Mouse (Mus musculus) lung, adult 2 months (tissue): ENCODE results near the gene Izumo2. TPM values are rescaled to one million over a fixed set of nuclear protein-coding genes. Genes with fewer than 3 reads are reported as not detected.
A peak's percentile ranks its signal among the peaks of the same experiment; 100 is the strongest.
"Not testable (repeated sequence)": the region's sequence is repeated elsewhere in the genome, so short reads cannot be mapped to it uniquely, and the experiment has no call there.

Experiments used
- DNase-seq: peaks from one replicate; pipeline ENCODE4 v3.0.0; 2022
- H3K4me1 ChIP-seq: fragments of 200-500 bp; 2 replicates; pipeline ENCODE4 v1.6.1; 2011; ENCODE audit warnings: low read length; ENCODE audit not compliant: control insufficient read depth, insufficient read depth
- H3K4me3 ChIP-seq: fragments of 200-500 bp; replicated peaks from 2 replicates; pipeline ENCODE3; 2011; ENCODE audit warnings: low read depth, mild to moderate bottlenecking, control low read depth, low read length; ENCODE audit errors: extremely low read depth
- CTCF ChIP-seq: fragments of 200-500 bp; IDR thresholded peaks from 2 replicates; pipeline ENCODE4 v1.5.1; 2011; ENCODE audit warnings: mild to moderate bottlenecking, low read length, control low read depth; ENCODE audit not compliant: insufficient read depth
- POLR2A ChIP-seq: fragments of 200-500 bp; IDR thresholded peaks from 2 replicates; pipeline ENCODE4 v1.6.1; 2011; ENCODE audit warnings: low read depth, mild to moderate bottlenecking, control low read depth, low read length, borderline replicate concordance; ENCODE audit errors: extremely low read depth
- WGBS: fragments of 180-500 bp; shearing (Covaris S2); methylation state at CpG from one replicate; pipeline ENCODE4 v1.1.7; 2018; 5-methylcytosine and 5-hydroxymethylcytosine counted together
- polyA plus RNA-seq: library from polyadenylated mRNA; depleted of rRNA; stranded (reverse); fragments of >200 nt; gene quantifications from 2 replicates; pipeline ENCODE4 v1.2.3, GENCODE M21; 2012; rRNA removed

Gene Izumo2
- polyA plus RNA-seq, 1 experiment = not detected

- H3K4me3 ChIP-seq = no peak overlapping the region
- no peak for DNase-seq
- TF ChIP-seq CTCF (no peak), POLR2A (no peak)
- peaks cover 5% of the 10 kb centered on the region; the same call in 1 of the 2 replicates for H3K4me1 ChIP-seq
- 72% methylated on average over 4 of the region's 4 CpGs for WGBS
Measured at GRCm38 (mm10) chr7:44747115-44747514, 38.6 kb downstream of the Izumo2 start.

- under 1% methylated on average over 44 of the region's 44 CpGs for WGBS
- TF ChIP-seq POLR2A (peak; percentile 75), CTCF (no peak)
- peak; percentile 92 for DNase-seq
- peaks cover 5% of the 10 kb centered on the region; the same call in 1 of the 2 replicates for H3K4me1 ChIP-seq
- peak within 1 kb of the TSS; percentile 71 for H3K4me3 ChIP-seq
Measured at GRCm38 (mm10) chr7:44748101-44749044, 39.8 kb downstream of the Izumo2 start, which contains the start of gene Vrk3. Vrk3 (plus strand) TSS chr7:44748413.

- WGBS = 86% methylated on average over 1 of the region's 1 CpGs
- not testable (repeated sequence) for H3K4me1 ChIP-seq, H3K4me3 ChIP-seq, DNase-seq
Measured at GRCm38 (mm10) chr7:44750950-44751349, 42.4 kb downstream of the Izumo2 start, which contains the start of gene Zfp473. Zfp473 (minus strand) TSS chr7:44751050.

- TF ChIP-seq CTCF (no peak), POLR2A (no peak)
- Histone ChIP-seq H3K4me3 (no peak overlapping the region), H3K4me1 (no peaks in the 10 kb centered on the region)
- no peak for DNase-seq
- WGBS = 81% methylated on average over 2 of the region's 2 CpGs
Measured at GRCm38 (mm10) chr7:44757164-44757563, 48.6 kb downstream of the Izumo2 start.

GRCm38 (mm10) chr7:44760366-44760765 is 51.8 kb downstream of the Izumo2 start:
- no peak for DNase-seq
- Histone ChIP-seq H3K4me1 (no peaks in the 10 kb centered on the region), H3K4me3 (no peak overlapping the region)
- TF ChIP-seq CTCF = no peak
- TF ChIP-seq POLR2A = no peak

- H3K4me3 ChIP-seq = no peak overlapping the region
- no peak for DNase-seq
- 81% methylated on average over 5 of the region's 5 CpGs for WGBS
- H3K4me1 ChIP-seq = no peaks in the 10 kb centered on the region
- TF ChIP-seq CTCF = no peak
- no peak for TF ChIP-seq POLR2A
Measured at GRCm38 (mm10) chr7:44768129-44768528, 59.6 kb downstream of the Izumo2 start.

Other genes with a start within 250 kb of the Izumo2 start
- gene Aspdh, start 243.4 kb upstream of the Izumo2 start, polyA plus RNA-seq = 0.24 and 0.50 TPM in 2 replicates
- gene Josd2, start 240.8 kb upstream of the Izumo2 start, polyA plus RNA-seq = 164 and 175 TPM in 2 replicates
- 250 and 268 TPM in 2 replicates for gene Emc10, start 212.2 kb upstream of the Izumo2 start, polyA plus RNA-seq
- 9.5 and 10.3 TPM in 2 replicates for gene Fam71e1, start 212.2 kb upstream of the Izumo2 start, polyA plus RNA-seq
- gene Mybpc2, start 184.1 kb upstream of the Izumo2 start, polyA plus RNA-seq = 1.0 and 10.5 TPM in 2 replicates
- gene Spib, start 176.7 kb upstream of the Izumo2 start, polyA plus RNA-seq = 11.2 and 11.7 TPM in 2 replicates
- 34.3 and 38.3 TPM in 2 replicates for gene Pold1, start 159.9 kb upstream of the Izumo2 start, polyA plus RNA-seq
- gene Nr1h2, start 154.8 kb upstream of the Izumo2 start, polyA plus RNA-seq = 194 and 216 TPM in 2 replicates
- 576 and 610 TPM in 2 replicates for gene Napsa, start 136.4 kb upstream of the Izumo2 start, polyA plus RNA-seq
- 36.0 and 42.5 TPM in 2 replicates for gene Kcnc3, start 118.1 kb upstream of the Izumo2 start, polyA plus RNA-seq
- 223 and 227 TPM in 2 replicates for gene Myh14, start 37.9 kb upstream of the Izumo2 start, polyA plus RNA-seq
- gene Vrk3, start 39.7 kb downstream of the Izumo2 start, polyA plus RNA-seq = 42.0 and 51.9 TPM in 2 replicates
- gene Zfp473, start 42.3 kb downstream of the Izumo2 start, polyA plus RNA-seq = 0.15 and 0.18 TPM in 2 replicates
- 42.9 and 44.1 TPM in 2 replicates for gene Nup62, start 107.3 kb downstream of the Izumo2 start, polyA plus RNA-seq
- gene Il4i1, start 107.6 kb downstream of the Izumo2 start, polyA plus RNA-seq = 6.5 and 7.6 TPM in 2 replicates
- 191 and 231 TPM in 2 replicates for gene Atf5, start 107.9 kb downstream of the Izumo2 start, polyA plus RNA-seq
- 96.6 and 130 TPM in 2 replicates for gene Akt1s1, start 140.2 kb downstream of the Izumo2 start, polyA plus RNA-seq
- gene Tbc1d17, start 140.3 kb downstream of the Izumo2 start, polyA plus RNA-seq = 95.7 and 114 TPM in 2 replicates
- gene Pnkp, start 148.4 kb downstream of the Izumo2 start, polyA plus RNA-seq = 57.2 and 62.0 TPM in 2 replicates
- gene Ptov1, start 161.0 kb downstream of the Izumo2 start, polyA plus RNA-seq = 274 and 280 TPM in 2 replicates
- 133 and 233 TPM in 2 replicates for gene Med25, start 184.0 kb downstream of the Izumo2 start, polyA plus RNA-seq
- gene Fuz, start 187.3 kb downstream of the Izumo2 start, polyA plus RNA-seq = 77.8 and 82.1 TPM in 2 replicates
- 94.8 and 101 TPM in 2 replicates for gene Ap2a1, start 220.8 kb downstream of the Izumo2 start, polyA plus RNA-seq
- 0.16 TPM in 1 of 2 replicates, not detected in the other for gene Tsks, start 234.5 kb downstream of the Izumo2 start, polyA plus RNA-seq